Mouse (Mus musculus): ENCODE results near the gene Eno3. TPM values are rescaled to one million over a fixed set of nuclear protein-coding genes. Genes with fewer than 3 reads are reported as not detected.

Gene Eno3
- polyA plus RNA-seq, 1 experiment from 2014 or later = 71.5 TPM

DNA sequence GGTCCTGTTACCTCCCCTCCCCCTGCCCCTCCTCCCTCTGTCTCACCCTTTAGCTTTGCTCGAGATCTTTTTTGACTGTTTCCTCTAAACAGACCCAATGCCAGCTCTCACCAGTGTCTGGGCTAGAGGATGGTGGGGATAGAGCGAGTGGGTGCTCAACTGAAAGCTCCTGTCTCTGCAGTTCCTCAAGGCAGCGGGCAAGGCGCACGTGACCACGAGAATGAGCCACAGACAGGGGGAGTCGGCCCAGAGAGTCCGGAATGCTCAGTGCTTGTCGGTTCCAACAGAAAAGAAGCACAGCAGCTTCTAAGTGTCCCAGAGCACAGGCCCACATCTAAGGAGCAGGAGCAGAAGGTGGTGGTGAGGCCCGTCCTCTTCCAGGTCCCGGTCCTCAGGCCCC, 17.5 kb downstream of the Eno3 start:
- ATAC-seq (ENCODE audit: insufficient number of reproducible peaks, low FRiP score, low TSS enrichment, low read depth) = no peak

DNA sequence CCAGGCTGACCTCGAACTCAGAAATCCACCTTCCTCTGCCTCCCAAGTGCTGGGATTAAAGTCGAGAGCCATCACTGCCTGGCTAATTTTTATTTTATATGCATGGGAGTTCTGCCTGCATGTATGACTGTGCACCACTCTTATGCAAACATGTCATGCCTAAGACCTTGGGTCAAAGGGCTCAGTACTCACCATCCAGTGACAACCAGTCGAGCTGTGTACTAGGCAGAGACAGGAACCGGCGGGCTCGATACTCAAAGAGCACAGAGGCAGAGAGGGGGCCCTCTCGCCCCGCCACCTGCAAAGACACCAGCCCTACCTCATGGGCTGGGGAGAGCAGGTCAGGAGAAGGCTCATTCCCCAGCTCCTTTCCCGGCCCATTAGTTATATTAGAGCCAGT, 21.1 kb downstream of the Eno3 start:
- Histone ChIP-seq H3K27me3 (no peaks in the 10 kb centered on the region), H3K4me2 (no peak overlapping the region), H3K27ac (no peak overlapping the region), H3K9me3 (no peaks in the 10 kb centered on the region), H3K9ac (no peak overlapping the region), H3K36me3 (peaks cover 81% of the 10 kb centered on the region), H3K4me3 (no peak overlapping the region), H3K4me1 (peaks cover 5% of the 10 kb centered on the region)
- WGBS = 85% methylated on average over 9 of the region's 9 CpGs
- ATAC-seq (ENCODE audit: insufficient number of reproducible peaks, low FRiP score, low TSS enrichment, low read depth) = no peak

More for the DNA sequence above, 17.5 kb downstream of the Eno3 start:
- Histone ChIP-seq H3K9ac (no peak overlapping the region), H3K27me3 (no peaks in the 10 kb centered on the region), H3K27ac (no peak overlapping the region), H3K4me2 (no peak overlapping the region), H3K36me3 (peaks cover 63% of the 10 kb centered on the region), H3K4me3 (no peak overlapping the region), H3K9me3 (no peaks in the 10 kb centered on the region), H3K4me1 (peaks cover 14% of the 10 kb centered on the region)
- WGBS = 66% methylated on average over 11 of the region's 11 CpGs

DNA sequence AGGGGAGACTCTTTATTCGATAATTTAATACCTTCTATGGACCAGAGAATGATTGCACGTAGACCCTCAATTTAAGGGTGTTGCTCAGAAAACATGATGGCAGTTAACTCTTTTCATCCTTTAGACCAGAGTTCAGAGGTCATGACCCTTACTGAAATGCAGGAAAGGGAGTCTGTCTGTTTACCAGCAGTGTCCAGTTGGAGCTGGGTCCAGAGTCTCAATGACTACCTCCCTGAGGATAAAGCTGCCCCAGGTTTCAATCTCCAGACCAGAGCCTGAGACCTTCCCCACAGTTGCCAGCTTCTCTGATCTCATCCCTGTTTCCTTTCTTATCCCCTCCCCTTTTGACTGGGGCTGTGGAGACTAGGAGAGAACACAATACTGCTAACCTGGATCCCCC, 21.6 kb downstream of the Eno3 start:
- Histone ChIP-seq H3K4me1 (peaks cover 5% of the 10 kb centered on the region), H3K4me3 (no peak overlapping the region), H3K9me3 (no peaks in the 10 kb centered on the region), H3K4me2 (no peak overlapping the region), H3K36me3 (peaks cover 84% of the 10 kb centered on the region), H3K27ac (no peak overlapping the region), H3K9ac (no peak overlapping the region), H3K27me3 (no peaks in the 10 kb centered on the region)
- no peak for ATAC-seq (ENCODE audit: insufficient number of reproducible peaks, low FRiP score, low TSS enrichment, low read depth)
- 69% methylated on average over 2 of the region's 2 CpGs for WGBS

DNA sequence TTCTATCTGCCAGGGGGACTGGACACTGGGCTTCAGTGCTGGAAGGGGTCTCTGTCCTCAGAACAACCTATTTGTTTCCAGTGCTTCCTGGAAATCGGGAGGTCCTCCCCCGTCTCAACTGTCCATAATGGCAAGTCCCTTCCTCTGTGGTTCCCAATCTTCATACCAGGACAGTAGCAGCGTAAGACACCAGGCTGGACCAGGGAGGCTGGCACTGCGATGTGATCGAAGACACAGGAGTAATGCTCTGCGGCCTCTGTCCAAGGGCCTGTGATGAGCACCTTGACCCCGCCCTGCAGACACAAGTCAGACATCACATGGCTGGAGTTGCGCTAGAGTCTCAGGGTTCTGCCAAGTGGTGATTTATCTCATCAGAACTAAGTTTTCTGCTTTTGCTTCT, 22.4 kb downstream of the Eno3 start:
- Histone ChIP-seq H3K4me3 (no peak overlapping the region), H3K9me3 (no peaks in the 10 kb centered on the region), H3K9ac (no peak overlapping the region), H3K27ac (no peak overlapping the region), H3K4me1 (peaks cover 5% of the 10 kb centered on the region), H3K27me3 (no peaks in the 10 kb centered on the region), H3K4me2 (no peak overlapping the region), H3K36me3 (peaks cover 84% of the 10 kb centered on the region)
- no peak for ATAC-seq (ENCODE audit: insufficient number of reproducible peaks, low FRiP score, low TSS enrichment, low read depth)
- 96% methylated on average over 8 of the region's 8 CpGs for WGBS

DNA sequence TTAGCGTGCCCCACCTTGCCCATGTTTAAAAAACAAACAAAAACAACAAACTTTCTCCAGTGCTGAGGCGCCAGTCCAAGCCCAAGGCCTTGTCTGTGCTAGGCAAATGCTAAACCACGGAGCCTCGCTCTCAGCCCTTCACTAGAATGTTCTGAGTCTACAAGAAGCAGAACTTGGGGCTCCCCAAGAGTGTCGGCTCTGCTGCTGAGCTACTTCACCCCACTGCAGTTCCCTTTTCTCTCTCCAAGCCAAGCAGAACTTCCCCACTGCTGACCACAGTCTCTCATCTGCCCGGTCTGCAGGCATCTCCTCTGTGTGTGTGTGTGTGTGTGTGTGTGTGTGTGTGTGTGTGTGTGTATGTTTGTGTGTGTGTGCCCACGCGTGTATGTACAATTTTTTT, 22.9 kb downstream of the Eno3 start:
- Histone ChIP-seq H3K9ac (no peak overlapping the region), H3K9me3 (no peaks in the 10 kb centered on the region), H3K4me3 (no peak overlapping the region), H3K4me2 (no peak overlapping the region), H3K4me1 (peaks cover 5% of the 10 kb centered on the region), H3K36me3 (peaks cover 85% of the 10 kb centered on the region), H3K27me3 (no peaks in the 10 kb centered on the region), H3K27ac (no peak overlapping the region)
- ATAC-seq (ENCODE audit: insufficient number of reproducible peaks, low FRiP score, low TSS enrichment, low read depth) = no peak
- 89% methylated on average over 8 of the region's 8 CpGs for WGBS

DNA sequence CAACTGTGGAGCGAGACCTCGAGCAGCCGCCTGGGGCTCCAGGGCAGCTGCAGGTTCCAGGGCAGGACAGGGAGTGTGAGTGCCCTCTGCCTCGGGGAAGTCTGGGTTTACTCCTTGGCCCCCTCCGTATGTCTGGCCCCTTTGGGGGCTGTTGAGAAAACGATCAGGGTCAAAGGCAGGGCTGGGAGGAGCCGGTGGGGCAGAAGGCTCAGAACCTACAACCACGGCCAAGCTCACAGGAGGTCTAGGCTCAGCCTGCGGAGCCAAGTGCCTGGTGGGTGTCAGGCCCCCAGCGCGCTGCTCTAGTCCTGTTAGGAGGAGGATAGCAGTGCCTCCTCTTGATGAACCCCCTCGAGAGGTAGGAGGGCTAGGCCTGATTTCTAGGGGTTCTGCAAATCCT, 24.2 kb downstream of the Eno3 start:
- no peak overlapping the region for H3K27ac ChIP-seq
- no peaks in the 10 kb centered on the region for H3K9me3 ChIP-seq
- 71% methylated on average over 12 of the region's 12 CpGs for WGBS
- no peaks in the 10 kb centered on the region for H3K27me3 ChIP-seq
- no peak overlapping the region for H3K9ac ChIP-seq
- H3K4me1 ChIP-seq = peaks cover 6% of the 10 kb centered on the region
- no peak for ATAC-seq (ENCODE audit: insufficient number of reproducible peaks, low FRiP score, low TSS enrichment, low read depth)
- H3K4me3 ChIP-seq = no peak overlapping the region
- H3K4me2 ChIP-seq = no peak overlapping the region
- peaks cover 79% of the 10 kb centered on the region for H3K36me3 ChIP-seq

DNA sequence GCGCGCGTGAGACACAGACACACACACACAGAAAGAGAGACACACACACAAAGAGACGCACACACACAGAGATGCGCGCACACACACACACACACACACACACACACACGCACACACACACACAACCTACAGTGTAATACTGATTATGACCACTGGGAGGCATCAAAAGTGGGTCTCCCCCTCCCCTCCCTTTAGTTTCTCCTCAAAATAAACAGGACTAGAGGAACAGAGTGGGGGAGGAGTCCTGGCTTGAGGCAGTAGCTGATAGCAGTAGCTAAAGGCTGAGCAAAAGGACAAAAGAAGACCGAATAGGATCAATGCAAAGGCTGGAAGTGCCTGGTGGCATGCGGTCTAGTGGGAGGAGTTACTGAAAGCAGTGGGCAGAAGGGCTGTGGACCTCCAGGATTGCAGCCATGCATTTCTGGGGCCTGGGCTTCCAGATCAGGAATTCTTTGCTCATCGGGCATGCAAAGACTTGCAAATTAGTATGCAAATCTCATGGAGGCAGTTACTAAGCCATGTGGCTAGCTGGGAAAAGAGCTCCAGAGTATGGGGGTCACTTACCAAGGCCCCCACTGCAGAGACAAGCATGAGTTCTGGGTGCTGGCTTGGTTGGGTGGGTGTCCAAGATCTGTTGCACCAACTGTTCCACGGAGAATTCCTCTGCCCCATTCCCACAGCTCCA, 25.0 kb downstream of the Eno3 start:
- no peak overlapping the region for H3K4me3 ChIP-seq
- WGBS = 30% methylated on average over 11 of the region's 11 CpGs

DNA sequence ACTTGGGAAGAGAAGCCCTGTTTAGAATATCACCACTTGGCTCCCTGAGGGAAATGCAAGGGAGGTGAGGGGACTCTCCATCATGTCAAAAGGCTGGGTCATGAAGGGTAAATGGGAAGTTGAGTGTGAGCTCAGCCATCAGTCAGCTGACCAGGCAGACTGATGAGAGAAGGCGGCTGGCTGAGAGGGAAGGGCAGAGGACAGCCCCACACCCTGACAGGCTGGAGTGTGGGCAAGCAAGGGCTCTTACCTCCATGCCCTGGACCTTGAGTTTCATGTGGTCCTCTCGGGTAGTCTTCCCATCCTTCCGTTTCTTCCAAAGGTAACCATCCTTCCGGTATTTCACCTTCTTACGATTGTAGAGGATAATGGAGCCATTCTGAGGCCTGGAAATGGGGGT, 26.6 kb downstream of the Eno3 start:
- Histone ChIP-seq H3K27me3 (no peaks in the 10 kb centered on the region), H3K36me3 (peaks cover 64% of the 10 kb centered on the region), H3K27ac (no peak overlapping the region), H3K4me3 (no peak overlapping the region), H3K9me3 (no peaks in the 10 kb centered on the region), H3K4me1 (peaks cover 24% of the 10 kb centered on the region), H3K4me2 (no peak overlapping the region), H3K9ac (no peak overlapping the region)
- ATAC-seq (ENCODE audit: insufficient number of reproducible peaks, low FRiP score, low TSS enrichment, low read depth) = no peak
- 90% methylated on average over 5 of the region's 5 CpGs for WGBS

More for the DNA sequence above, 25.0 kb downstream of the Eno3 start:
- ATAC-seq (ENCODE audit: insufficient number of reproducible peaks, low FRiP score, low TSS enrichment, low read depth) = no peak
- peaks cover 70% of the 10 kb centered on the region for H3K36me3 ChIP-seq
- no peak overlapping the region for H3K9ac ChIP-seq
- peaks cover 15% of the 10 kb centered on the region for H3K4me1 ChIP-seq
- H3K4me2 ChIP-seq = no peak overlapping the region
- no peaks in the 10 kb centered on the region for H3K9me3 ChIP-seq
- no peak overlapping the region for H3K27ac ChIP-seq
- H3K27me3 ChIP-seq = no peaks in the 10 kb centered on the region

DNA sequence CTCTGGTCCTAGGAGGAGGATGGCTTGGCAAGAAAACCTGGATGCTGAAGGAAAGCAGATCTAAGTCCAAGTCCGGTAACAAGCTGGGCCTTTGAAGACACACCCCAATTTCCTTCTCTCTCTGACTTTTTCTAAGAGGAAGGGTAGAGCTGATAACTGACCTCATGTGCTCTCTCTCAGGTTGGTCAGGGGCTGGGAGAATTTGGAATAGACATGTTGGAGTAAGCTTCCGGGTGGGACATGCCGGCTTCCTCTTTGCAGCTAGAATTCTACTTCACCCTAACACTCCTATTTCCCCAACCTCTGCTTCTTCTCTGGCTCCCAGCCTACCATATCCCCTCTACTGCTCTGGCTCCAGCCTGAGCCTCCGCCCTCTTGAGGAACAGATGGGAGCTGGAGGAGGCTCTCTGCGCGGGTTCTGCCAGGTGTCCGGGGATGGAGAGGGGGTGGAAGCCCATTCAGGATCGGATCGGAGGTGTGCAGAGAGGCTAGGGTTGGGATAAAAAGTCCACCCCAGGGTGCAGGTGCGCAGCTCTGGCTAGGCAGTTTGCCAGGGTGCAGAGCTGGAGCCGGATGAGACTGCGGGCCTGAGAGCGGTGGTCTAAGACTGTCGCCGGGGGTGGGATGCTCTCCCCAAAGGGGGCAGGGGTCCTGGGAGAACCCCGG, 30.0 kb downstream of the Eno3 start:
- Histone ChIP-seq H3K4me3 (peak overlapping the region; percentile 68), H3K9me3 (no peaks in the 10 kb centered on the region), H3K36me3 (peaks cover 35% of the 10 kb centered on the region), H3K4me1 (peaks cover 26% of the 10 kb centered on the region), H3K4me2 (peak overlapping the region; percentile 77), H3K27me3 (no peaks in the 10 kb centered on the region), H3K9ac (peak overlapping the region; percentile 73), H3K27ac (peak overlapping the region; percentile 90)
- ATAC-seq (ENCODE audit: insufficient number of reproducible peaks, low FRiP score, low TSS enrichment, low read depth) = peak; percentile 50
- WGBS = 2% methylated on average over 16 of the region's 16 CpGs

DNA sequence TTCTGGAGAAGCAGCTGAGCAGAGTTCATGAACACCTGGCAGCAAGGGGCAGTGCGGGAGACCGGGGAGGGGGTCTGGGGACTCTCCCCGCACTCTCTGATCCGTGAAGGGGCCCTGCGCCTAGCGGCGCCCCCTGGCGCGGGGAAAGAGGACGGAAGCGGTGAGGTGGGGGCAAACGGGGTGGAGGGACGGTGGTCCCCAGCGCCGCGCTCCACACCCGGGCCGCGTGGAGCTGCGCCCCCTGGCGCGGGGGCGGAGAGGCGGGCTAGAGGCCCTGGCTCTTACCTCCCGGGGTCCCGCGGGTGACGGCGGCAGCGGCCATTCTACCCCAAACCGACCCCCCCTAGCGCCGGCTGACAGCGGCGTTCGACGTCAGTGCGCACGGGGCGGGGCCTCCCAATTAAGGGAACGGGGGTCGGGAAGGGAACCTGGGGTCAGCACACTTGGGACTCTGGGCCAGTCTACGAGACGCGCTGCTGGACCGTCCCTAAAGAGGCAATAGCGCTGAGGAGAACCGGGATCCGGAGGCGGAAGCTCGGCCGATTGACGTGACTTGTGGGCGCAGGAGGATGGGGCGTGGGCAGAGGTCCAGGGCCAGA, 30.7 kb downstream of the Eno3 start, which contains the start of gene Camta2:
Gene Camta2, minus strand, starts transcription at position 505 of the 599 bp plus-strand sequence.
- peak within 1 kb of the TSS; percentile 90 for H3K27ac ChIP-seq
- H3K27me3 ChIP-seq = no peaks in the 10 kb centered on the region
- under 1% methylated on average over 53 of the region's 55 CpGs for WGBS
- H3K9me3 ChIP-seq = no peaks in the 10 kb centered on the region
- H3K9ac ChIP-seq = peak within 1 kb of the TSS; percentile 73
- peak; percentile 74; the same call in 1 of the 2 replicates for ATAC-seq (ENCODE audit: insufficient number of reproducible peaks, low FRiP score, low TSS enrichment, low read depth)
- peak within 1 kb of the TSS; percentile 77 for H3K4me2 ChIP-seq
- peaks cover 23% of the 10 kb centered on the region for H3K4me1 ChIP-seq
- peaks cover 29% of the 10 kb centered on the region for H3K36me3 ChIP-seq
- peak within 1 kb of the TSS; percentile 68 for H3K4me3 ChIP-seq

DNA sequence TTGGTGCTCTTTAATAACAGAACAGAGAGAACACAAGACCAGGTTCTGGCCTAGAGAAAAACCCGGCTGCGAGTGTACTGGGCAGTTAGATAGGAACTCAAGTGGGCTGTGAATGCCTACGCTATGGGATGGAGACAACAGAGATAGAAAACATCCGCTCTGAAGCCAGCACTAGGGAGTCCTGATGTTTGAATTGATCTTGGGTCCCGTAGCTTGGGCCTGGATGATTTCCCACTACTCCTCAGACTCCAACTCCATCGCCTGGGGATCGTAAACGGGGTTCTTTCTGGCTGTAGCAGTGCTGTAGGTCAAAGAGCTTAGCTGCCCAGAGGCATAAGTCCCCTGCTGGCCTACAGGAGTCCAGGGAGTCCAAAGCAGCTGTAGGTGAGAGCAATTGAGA, 31.4 kb downstream of the Eno3 start:
- H3K4me2 ChIP-seq = peak overlapping the region; percentile 77
- no peaks in the 10 kb centered on the region for H3K27me3 ChIP-seq
- peaks cover 23% of the 10 kb centered on the region for H3K4me1 ChIP-seq
- 17% methylated on average over 8 of the region's 8 CpGs for WGBS
- H3K9ac ChIP-seq = peak overlapping the region; percentile 73; the same call in 1 of the 2 replicates
- H3K27ac ChIP-seq = peak overlapping the region; percentile 90
- H3K36me3 ChIP-seq = peaks cover 22% of the 10 kb centered on the region
- no peak for ATAC-seq (ENCODE audit: insufficient number of reproducible peaks, low FRiP score, low TSS enrichment, low read depth)
- H3K9me3 ChIP-seq = no peaks in the 10 kb centered on the region
- H3K4me3 ChIP-seq = peak overlapping the region; percentile 68

DNA sequence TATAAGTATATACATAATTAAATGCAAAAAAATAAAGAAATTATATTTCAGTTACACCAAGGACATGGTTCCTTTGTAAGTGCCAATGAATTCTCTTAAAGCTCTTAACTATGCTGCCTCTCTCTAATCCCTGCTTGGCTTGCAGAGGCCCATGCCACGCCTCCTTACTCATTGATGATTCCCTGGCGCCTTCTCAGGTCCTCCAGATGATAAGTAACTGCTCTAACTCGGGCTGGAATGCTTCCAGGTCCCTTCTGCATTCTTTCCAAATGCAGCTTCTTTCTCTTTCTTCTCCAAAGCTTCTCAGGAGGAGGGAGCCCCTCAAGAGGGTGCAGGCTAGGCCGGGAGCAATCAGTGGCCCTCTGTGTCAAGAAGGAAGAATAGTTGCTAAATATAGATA, 32.6 kb downstream of the Eno3 start:
- Histone ChIP-seq H3K9ac (no peak overlapping the region), H3K27ac (no peak overlapping the region), H3K36me3 (peaks cover 10% of the 10 kb centered on the region), H3K4me3 (no peak overlapping the region), H3K4me1 (peaks cover 23% of the 10 kb centered on the region), H3K4me2 (no peak overlapping the region), H3K9me3 (no peaks in the 10 kb centered on the region), H3K27me3 (no peaks in the 10 kb centered on the region)
- 57% methylated on average over 4 of the region's 4 CpGs for WGBS
- no peak for ATAC-seq (ENCODE audit: insufficient number of reproducible peaks, low FRiP score, low TSS enrichment, low read depth)
